Mouse (Mus musculus): Measurements from ENCODE around the gene Sertm1.

Sertm1 gene

DNA sequence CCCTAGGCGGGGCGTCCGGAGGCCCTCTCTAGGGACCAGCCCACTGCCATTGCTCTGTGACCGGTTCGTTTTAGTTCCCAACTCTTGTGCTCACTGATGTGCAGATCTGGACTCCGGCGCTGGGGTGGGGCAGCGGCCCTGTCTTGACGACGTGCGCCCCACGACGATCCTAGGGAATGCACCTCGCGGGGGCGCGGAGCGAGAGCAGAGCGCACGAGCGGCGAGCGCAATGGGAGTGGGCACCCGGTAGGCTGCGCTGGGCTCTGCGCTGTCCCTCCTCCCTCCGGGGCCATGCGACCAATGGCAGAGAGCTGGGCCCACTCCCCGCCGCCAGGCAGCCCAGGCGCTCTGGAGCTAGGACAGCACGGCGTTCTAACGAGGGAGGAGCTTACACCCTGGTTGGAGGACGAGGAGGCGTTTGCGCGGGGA lies at the start of gene Sertm1:
Sertm1 (minus strand) TSS at position 245 of the 429 bp plus-strand sequence.
- DNase-seq (ENCODE audit: low read depth): no peak

- no peak for DNase-seq (ENCODE audit: low read depth)
Observed at GRCm38 (mm10) chr3:54964948-54965506, 49.3 kb upstream of the Sertm1 start.

GRCm38 (mm10) chr3:54943067-54943810 lies 27.6 kb upstream of the Sertm1 start:
- DNase-seq (ENCODE audit: low read depth): no peak

GRCm38 (mm10) chr3:54934535-54934934 lies 18.8 kb upstream of the Sertm1 start:
- DNase-seq (ENCODE audit: low read depth): no peak

- no peak for DNase-seq (ENCODE audit: low read depth)
Observed at GRCm38 (mm10) chr3:54932599-54932998, 16.9 kb upstream of the Sertm1 start.

DNA sequence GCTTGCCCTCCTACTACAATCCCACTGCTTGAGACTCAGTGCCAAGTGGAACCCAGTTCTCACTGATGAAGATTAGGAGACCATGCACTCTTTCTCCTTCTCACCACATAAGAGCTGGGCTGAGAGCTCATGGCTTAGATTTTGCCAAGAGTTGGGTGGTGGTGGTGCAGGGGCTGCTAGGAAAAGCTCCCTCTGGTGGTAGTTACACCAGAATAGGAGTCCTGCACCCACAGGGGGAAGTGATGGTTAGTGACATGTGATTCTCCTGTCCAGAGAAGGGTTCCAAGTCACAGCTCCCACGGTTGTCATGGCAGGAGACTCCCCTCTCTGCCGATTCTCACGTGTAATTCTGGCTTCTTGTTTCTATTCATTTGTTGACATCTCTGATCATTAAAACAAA lies 4.7 kb upstream of the Sertm1 start:
- no peak for DNase-seq (ENCODE audit: low read depth)

GRCm38 (mm10) chr3:54914845-54915642 lies 643 bp downstream of the Sertm1 start:
- no peak for DNase-seq (ENCODE audit: low read depth)

DNA sequence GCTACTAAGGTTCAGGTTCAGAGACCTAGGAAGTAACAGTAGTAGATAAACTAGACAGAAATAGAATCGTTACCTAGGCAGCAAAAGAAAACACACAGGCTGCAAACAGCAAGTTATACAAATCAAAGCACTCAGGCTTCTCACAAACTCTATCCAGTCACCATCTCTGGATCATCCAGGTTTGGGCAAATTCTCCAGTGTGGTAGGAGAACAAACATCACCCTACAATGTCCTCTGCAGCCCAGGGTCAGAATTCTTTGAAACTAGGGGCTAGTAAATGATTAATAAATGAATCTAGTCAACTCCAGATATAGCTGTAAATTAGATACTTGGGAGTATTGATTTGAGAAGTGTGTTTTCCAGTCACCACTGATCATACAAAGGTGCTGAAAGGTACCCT lies 6.8 kb downstream of the Sertm1 start:
- no peak for DNase-seq (ENCODE audit: low read depth)

DNA sequence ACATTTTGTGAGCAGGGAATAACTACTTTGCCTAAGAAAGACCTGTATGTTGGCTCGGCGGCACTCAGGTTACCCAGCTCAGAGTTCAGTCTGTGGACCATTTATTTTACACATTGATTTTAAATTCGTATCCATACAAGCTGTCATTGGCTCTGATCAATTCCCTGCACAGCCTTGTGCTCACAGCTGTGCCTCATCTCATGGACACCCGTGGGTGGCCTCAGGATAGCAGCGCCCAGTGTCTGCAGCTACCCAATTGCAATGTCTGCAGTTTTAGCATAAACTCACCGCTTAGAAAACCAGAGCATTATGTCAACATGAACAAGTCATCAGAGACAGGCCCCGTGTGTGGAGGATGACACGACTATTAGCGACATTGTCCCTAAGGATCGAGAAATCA lies 17.7 kb downstream of the Sertm1 start:
- no peak for DNase-seq (ENCODE audit: low read depth)

- no peak for DNase-seq (ENCODE audit: low read depth)
Observed at GRCm38 (mm10) chr3:54894891-54895290, 20.8 kb downstream of the Sertm1 start.

- DNase-seq (ENCODE audit: low read depth): no peak
Observed at GRCm38 (mm10) chr3:54892218-54892617, 23.5 kb downstream of the Sertm1 start.

DNA sequence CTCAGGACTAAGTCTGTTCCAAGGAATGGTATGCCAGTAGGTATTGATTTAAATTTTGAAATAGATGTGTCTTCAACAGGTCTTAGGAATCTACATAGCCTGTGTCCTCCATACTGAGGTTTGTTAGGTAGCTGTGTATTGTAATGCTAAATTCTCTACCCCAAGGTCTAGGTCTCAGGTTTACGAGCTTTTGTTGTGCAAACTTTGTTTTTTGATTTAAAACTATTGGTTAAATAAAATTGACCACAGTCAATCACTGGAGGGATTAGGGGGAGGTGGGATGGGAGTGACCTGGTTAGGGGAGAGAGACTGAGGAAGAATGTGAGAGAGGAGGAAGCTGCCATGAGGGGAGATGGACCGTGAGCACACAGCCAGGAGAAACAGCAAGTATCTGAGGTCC lies 29.2 kb downstream of the Sertm1 start:
- DNase-seq (ENCODE audit: low read depth): no peak

Measured in fibroblast of lung, adult 2 months (primary cell).